19 mouse cellular contexts compared by ENCODE assay signal in the genomic region with DNA sequence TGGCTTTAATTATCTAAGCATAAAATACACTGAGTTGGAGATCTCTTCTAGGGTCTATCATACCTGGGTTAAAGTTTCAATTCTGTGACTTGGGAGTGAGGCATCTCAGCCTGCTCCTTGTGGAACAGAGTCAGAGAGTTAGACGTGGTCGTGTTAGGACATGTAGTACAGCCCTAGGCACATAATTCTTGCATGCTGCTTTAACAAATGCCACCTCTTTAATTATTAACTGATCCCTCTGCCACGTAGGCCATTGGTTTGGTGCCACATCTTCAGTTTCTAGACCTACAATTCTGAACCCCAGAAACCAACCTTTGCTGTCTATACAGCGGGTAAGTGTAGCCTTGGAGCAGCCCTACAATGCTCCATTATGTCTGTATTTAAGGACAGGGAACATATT.
A peak's percentile ranks its signal among the peaks of the same experiment; 100 is the strongest.
DNase-seq lines count a peak whose midpoint lies in the region; ATAC-seq and TF ChIP-seq lines count a peak whose summit lies in the region.
"Had no signal": no experiment of that assay in that cellular context is flagged by ENCODE, and none has a peak within 500 bp of the region (broad histone marks: within the 10 kb centered on the region; RNA-seq: fewer than 3 reads in every experiment).

No protein-coding gene starts in this region.

- no peak overlapping the region for H3K27ac ChIP-seq in kidney, embryonic 14.5 days (ENCODE audit: low read depth, low read length)
- peak overlapping the region; percentile 51; the same call in 1 of the 2 replicates for H3K27ac ChIP-seq in liver, postnatal 0 days (ENCODE audit: low read depth)
- H3K27ac ChIP-seq in liver, embryonic 12.5 days, result no peak overlapping the region
- H3K27ac ChIP-seq in intestine, embryonic 15.5 days, result 0 out of 2 replicates have a peak overlapping the region, but pooled peaks have one; percentile 13
- H3K27ac ChIP-seq: embryonic facial prominence, embryonic 12.5 days; forebrain, embryonic 15.5 days; heart, embryonic 10.5 days; hindbrain, embryonic 12.5 days had no signal

- H3K4me3 ChIP-seq in kidney, embryonic 14.5 days (ENCODE audit: low read length), result no peak overlapping the region
- H3K4me3 ChIP-seq in liver, postnatal 0 days (ENCODE audit: low read depth, low read length), result 0 out of 2 replicates have a peak overlapping the region, but pooled peaks have one; percentile 13
- H3K4me3 ChIP-seq in liver, embryonic 12.5 days, result no peak overlapping the region
- no peak overlapping the region for H3K4me3 ChIP-seq in intestine, embryonic 15.5 days (replicated peaks)
- H3K4me3 ChIP-seq: embryonic facial prominence, embryonic 12.5 days; forebrain, embryonic 15.5 days; heart, embryonic 10.5 days; hindbrain, embryonic 12.5 days had no signal

- H3K4me1 ChIP-seq in kidney, embryonic 14.5 days (ENCODE audit: control insufficient read depth, insufficient read depth, low read length), result peaks cover 16% of the 10 kb centered on the region
- H3K4me1 ChIP-seq in liver, postnatal 0 days (ENCODE audit: insufficient read depth), result peaks cover 6% of the 10 kb centered on the region
- peaks cover 21% of the 10 kb centered on the region for H3K4me1 ChIP-seq in liver, embryonic 12.5 days
- peaks cover 10% of the 10 kb centered on the region; the same call in 1 of the 2 replicates for H3K4me1 ChIP-seq in intestine, embryonic 15.5 days (replicated peaks)
- H3K4me1 ChIP-seq: embryonic facial prominence, embryonic 12.5 days had no signal

- no peak for ATAC-seq in kidney, embryonic 14.5 days (ENCODE audit: low FRiP score, low TSS enrichment)
- peak; percentile 64 for ATAC-seq in liver, postnatal 0 days
- ATAC-seq in liver, embryonic 12.5 days, result no peak
- peak; percentile 44 for ATAC-seq in intestine, embryonic 15.5 days
- ATAC-seq: forebrain, embryonic 15.5 days had no signal

- H3K4me2 ChIP-seq in kidney, embryonic 14.5 days (replicated peaks; ENCODE audit: low read depth, low read length), result no peak overlapping the region
- no peak overlapping the region for H3K4me2 ChIP-seq in liver, postnatal 0 days (ENCODE audit: low read depth, low read length)
- H3K4me2 ChIP-seq in liver, embryonic 12.5 days, result no peak overlapping the region
- no peak overlapping the region for H3K4me2 ChIP-seq in intestine, embryonic 15.5 days (replicated peaks)
- H3K4me2 ChIP-seq: embryonic facial prominence, embryonic 12.5 days; forebrain, embryonic 15.5 days; hindbrain, embryonic 12.5 days had no signal

- DNase-seq in kidney, adult 8-10 months, result peak; percentile 28 to 34
- peak; percentile 25 for DNase-seq in liver, postnatal 0 days
- DNase-seq in natural killer cell, adult 2 months (ENCODE audit: low spot score in 2 of 2), result no peak
- DNase-seq in cerebellum, adult 9-10 months, result no peak
- DNase-seq: adrenal gland, adult 8-10 months; adrenal gland, postnatal 36 days; cerebellum, adult 2 months; cerebellum, postnatal 25 days; gastrocnemius, postnatal 36 days; heart, adult 11 months; heart, postnatal 10 days; heart, postnatal 4 days had no signal

- no peaks in the 10 kb centered on the region for H3K9me3 ChIP-seq in kidney, embryonic 14.5 days (ENCODE audit: control insufficient read depth, low read length)
- H3K9me3 ChIP-seq in liver, postnatal 0 days (ENCODE audit: low read length), result 0 out of 2 replicates have a peak, but pooled peaks cover 6% of the 10 kb centered on the region
- no peaks in the 10 kb centered on the region for H3K9me3 ChIP-seq in liver, embryonic 12.5 days (replicated peaks)
- no peaks in the 10 kb centered on the region for H3K9me3 ChIP-seq in intestine, embryonic 15.5 days
- H3K9me3 ChIP-seq: embryonic facial prominence, embryonic 12.5 days; forebrain, embryonic 15.5 days; heart, embryonic 10.5 days; hindbrain, embryonic 12.5 days had no signal

- WGBS in kidney, embryonic 14.5 days, result 80% methylated on average over 4 of the region's 4 CpGs
- 57% methylated on average over 4 of the region's 4 CpGs for WGBS in liver, postnatal 0 days (ENCODE audit: insufficient replicate concordance)
- 69% methylated on average over 4 of the region's 4 CpGs for WGBS in liver, embryonic 12.5 days (ENCODE audit: insufficient replicate concordance)
- 72% methylated on average over 4 of the region's 4 CpGs for WGBS in intestine, embryonic 15.5 days

- TF ChIP-seq CTCF in liver, postnatal 0 days (IDR thresholded peaks at IDR 0.05; ENCODE audit: low read depth), result no peak

- no peak for TF ChIP-seq EP300 in liver, postnatal 0 days (IDR thresholded peaks at IDR 0.05; ENCODE audit: low read depth)

- H3K36me3 ChIP-seq in kidney, embryonic 14.5 days (ENCODE audit: control insufficient read depth, insufficient read depth, low read length), result no peaks in the 10 kb centered on the region
- no peaks in the 10 kb centered on the region for H3K36me3 ChIP-seq in liver, postnatal 0 days (replicated peaks; ENCODE audit: insufficient read depth, low read length)
- H3K36me3 ChIP-seq in liver, embryonic 12.5 days, result no peaks in the 10 kb centered on the region
- H3K36me3 ChIP-seq in intestine, embryonic 15.5 days, result no peaks in the 10 kb centered on the region
- H3K36me3 ChIP-seq: embryonic facial prominence, embryonic 12.5 days; forebrain, embryonic 15.5 days; hindbrain, embryonic 12.5 days had no signal

- no peaks in the 10 kb centered on the region for H3K27me3 ChIP-seq in kidney, embryonic 14.5 days (ENCODE audit: control insufficient read depth, insufficient read depth, low read length)
- H3K27me3 ChIP-seq in liver, postnatal 0 days (ENCODE audit: insufficient read depth, low read length), result no peaks in the 10 kb centered on the region
- H3K27me3 ChIP-seq in liver, embryonic 12.5 days (replicated peaks), result peaks cover 4% of the 10 kb centered on the region; the same call in 1 of the 2 replicates
- H3K27me3 ChIP-seq in intestine, embryonic 15.5 days (replicated peaks), result no peaks in the 10 kb centered on the region
- H3K27me3 ChIP-seq: embryonic facial prominence, embryonic 12.5 days; forebrain, embryonic 15.5 days; hindbrain, embryonic 12.5 days had no signal

- no peak overlapping the region for H3K9ac ChIP-seq in kidney, embryonic 14.5 days (ENCODE audit: low read depth, low read length)
- no peak overlapping the region for H3K9ac ChIP-seq in liver, postnatal 0 days (replicated peaks)
- no peak overlapping the region for H3K9ac ChIP-seq in liver, embryonic 12.5 days
- no peak overlapping the region for H3K9ac ChIP-seq in intestine, embryonic 15.5 days
- H3K9ac ChIP-seq: embryonic facial prominence, embryonic 12.5 days; forebrain, embryonic 15.5 days; hindbrain, embryonic 12.5 days had no signal

Comparison
In these comparisons a context has a peak if more than half of its experiments do, and no peak if none do; other contexts are left out.
1. ATAC-seq: peak in liver, postnatal 0 days (single experiment) and intestine, embryonic 15.5 days (single experiment); none in kidney, embryonic 14.5 days (single experiment) and liver, embryonic 12.5 days (single experiment).
2. H3K27ac ChIP-seq: peak in liver, postnatal 0 days (single experiment) and intestine, embryonic 15.5 days (single experiment); none in kidney, embryonic 14.5 days (single experiment) and liver, embryonic 12.5 days (single experiment).
3. DNase-seq: peak in kidney, adult 8-10 months (2 of 2) and liver, postnatal 0 days (single experiment); none in natural killer cell, adult 2 months (0 of 2) and cerebellum, adult 9-10 months (single experiment).